Mouse (Mus musculus) forebrain, embryonic 13.5 days (tissue): ENCODE measurements around the gene Ccdc175. TPM values are rescaled to one million over a fixed set of nuclear protein-coding genes. Genes with fewer than 3 reads are reported as not detected.
A peak's percentile ranks its signal among the peaks of the same experiment; 100 is the strongest.

Experiments
- ATAC-seq: fragments of 200-750 bp; cut with Nextera tagmentation; 2 replicates; pipeline ENCODE4 v1.8.0; 2017
- H3K27ac ChIP-seq: fragments of 300-500 bp; sonication (generic); 2 replicates; pipeline ENCODE4 v1.5.1; 2015; ENCODE audit warnings: inconsistent platforms, mild to moderate bottlenecking, moderate library complexity
- H3K27me3 ChIP-seq: fragments of 300-500 bp; sonication (generic); 2 replicates; pipeline ENCODE4 v1.6.1; 2015; ENCODE audit warnings: mild to moderate bottlenecking, inconsistent platforms
- H3K36me3 ChIP-seq: fragments of 300-500 bp; sonication (generic); 2 replicates; pipeline ENCODE4 v1.6.1; 2015; ENCODE audit warnings: mild to moderate bottlenecking, inconsistent platforms; ENCODE audit not compliant: poor library complexity, severe bottlenecking
- H3K4me1 ChIP-seq: fragments of 300-500 bp; sonication (generic); 2 replicates; pipeline ENCODE4 v1.6.1; 2015; ENCODE audit warnings: inconsistent platforms
- H3K4me2 ChIP-seq: fragments of 300-500 bp; sonication (generic); 2 replicates; pipeline ENCODE4 v1.6.1; 2015; ENCODE audit warnings: inconsistent platforms, mild to moderate bottlenecking, moderate library complexity
- H3K4me3 ChIP-seq: fragments of 300-500 bp; sonication (generic); 2 replicates; pipeline ENCODE4 v1.5.1; 2015; ENCODE audit warnings: mild to moderate bottlenecking, inconsistent platforms
- H3K9ac ChIP-seq: fragments of 300-500 bp; sonication (generic); 2 replicates; pipeline ENCODE4 v1.6.1; 2015; ENCODE audit warnings: mild to moderate bottlenecking, inconsistent platforms
- H3K9me3 ChIP-seq: fragments of 300-500 bp; sonication (generic); replicated peaks from 2 replicates; pipeline ENCODE4 v1.6.1; 2016; ENCODE audit warnings: inconsistent platforms
- WGBS: fragments of 180-500 bp; shearing (Covaris S2); methylation state at CpG from one replicate; pipeline ENCODE4 v1.1.7; 2015; 5-methylcytosine and 5-hydroxymethylcytosine counted together
- microRNA-seq: library from miRNA; unstranded; fragments of <30 nt; microRNA quantifications from one replicate; pipeline ENCODE4, GENCODE M21; 2016
- polyA plus RNA-seq: library from polyadenylated mRNA; unstranded; fragments of >200 nt; fragmentation: Nextera tagmentation; extraction: Ambion mirVana; gene quantifications from 2 replicates; pipeline ENCODE4 v1.2.1, GENCODE M21; 2015

The Ccdc175 gene
- polyA plus RNA-seq, 1 experiment from 2014 or later = not detected

DNA sequence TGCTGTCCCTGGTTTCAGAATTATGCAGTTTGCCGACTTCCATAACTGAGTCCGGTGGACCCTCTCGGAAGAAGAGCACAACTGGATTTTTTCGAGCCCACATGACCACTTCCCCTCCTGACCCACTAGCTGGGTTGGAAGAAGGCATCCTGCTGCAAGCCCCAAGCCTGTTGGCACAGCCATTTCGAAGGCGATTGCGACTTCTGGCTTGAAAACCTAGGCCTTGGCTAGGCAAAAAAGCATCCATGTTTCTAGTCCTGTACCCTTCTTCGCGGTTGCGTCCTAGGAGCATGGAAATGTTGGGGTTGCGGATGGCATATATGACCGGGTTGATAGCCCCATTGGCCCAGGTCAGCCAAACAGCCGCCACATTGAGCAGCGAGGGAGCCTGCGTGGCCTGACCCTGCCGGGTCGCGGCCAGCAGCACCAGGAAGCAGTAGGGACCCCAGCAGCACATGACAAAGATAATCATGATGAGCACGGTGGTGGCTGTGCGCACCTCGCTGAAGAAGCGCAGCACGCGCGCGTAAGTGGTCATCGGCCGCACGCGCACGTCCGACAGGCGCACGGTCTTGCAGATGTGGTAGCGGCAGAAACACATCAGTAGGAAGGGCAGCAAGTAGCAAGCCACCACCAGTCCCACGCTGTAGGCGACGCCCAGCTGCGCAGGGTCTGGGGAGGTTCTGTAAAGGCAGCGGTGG is 115.1 kb downstream of the Ccdc175 start:
- WGBS = 4% methylated on average over 40 of the region's 40 CpGs
- H3K27ac ChIP-seq = 0 out of 2 replicates have a peak overlapping the region, but pooled peaks have one; percentile 82
- ATAC-seq = peak; percentile 31

GRCm38 (mm10) chr12:72057780-72058179 is 127.0 kb downstream of the Ccdc175 start:
- no peaks in the 10 kb centered on the region for H3K9me3 ChIP-seq
- H3K4me1 ChIP-seq = no peaks in the 10 kb centered on the region
- H3K27ac ChIP-seq = no peak overlapping the region
- H3K9ac ChIP-seq = no peak overlapping the region
- H3K27me3 ChIP-seq = no peaks in the 10 kb centered on the region
- ATAC-seq = no peak
- H3K36me3 ChIP-seq = no peaks in the 10 kb centered on the region
- H3K4me3 ChIP-seq = no peak overlapping the region
- WGBS = 87% methylated on average over 1 of the region's 1 CpGs
- no peak overlapping the region for H3K4me2 ChIP-seq

More for the DNA sequence above, 115.1 kb downstream of the Ccdc175 start:
- H3K9ac ChIP-seq = peak overlapping the region; percentile 80
- H3K27me3 ChIP-seq = peaks cover 25% of the 10 kb centered on the region
- H3K4me1 ChIP-seq = peaks cover 13% of the 10 kb centered on the region
- peak overlapping the region; percentile 74 for H3K4me3 ChIP-seq
- 0 out of 2 replicates have a peak, but pooled peaks cover 4% of the 10 kb centered on the region for H3K36me3 ChIP-seq
- H3K9me3 ChIP-seq = no peaks in the 10 kb centered on the region
- peak overlapping the region; percentile 96 for H3K4me2 ChIP-seq

- H3K4me2 ChIP-seq = no peak overlapping the region
- no peaks in the 10 kb centered on the region for H3K27me3 ChIP-seq
- no peaks in the 10 kb centered on the region for H3K4me1 ChIP-seq
- H3K36me3 ChIP-seq = no peaks in the 10 kb centered on the region
- H3K27ac ChIP-seq = no peak overlapping the region
- 0 out of 2 replicates have a peak, but pooled peaks cover 10% of the 10 kb centered on the region for H3K9me3 ChIP-seq
- no peak overlapping the region for H3K4me3 ChIP-seq
- ATAC-seq = no peak
- H3K9ac ChIP-seq = no peak overlapping the region
- WGBS = 23% methylated on average over 6 of the region's 6 CpGs
These were observed 131.0 kb downstream of the Ccdc175 start for GRCm38 (mm10) chr12:72053851-72054250.

GRCm38 (mm10) chr12:72053303-72053702 is 131.5 kb downstream of the Ccdc175 start:
- Histone ChIP-seq H3K9ac (no peak overlapping the region), H3K27me3 (no peaks in the 10 kb centered on the region), H3K4me3 (no peak overlapping the region), H3K36me3 (no peaks in the 10 kb centered on the region), H3K9me3 (0 out of 2 replicates have a peak, but pooled peaks cover 10% of the 10 kb centered on the region), H3K4me2 (no peak overlapping the region), H3K4me1 (no peaks in the 10 kb centered on the region), H3K27ac (no peak overlapping the region)
- WGBS = 42% methylated on average over 6 of the region's 6 CpGs
- ATAC-seq = no peak

DNA sequence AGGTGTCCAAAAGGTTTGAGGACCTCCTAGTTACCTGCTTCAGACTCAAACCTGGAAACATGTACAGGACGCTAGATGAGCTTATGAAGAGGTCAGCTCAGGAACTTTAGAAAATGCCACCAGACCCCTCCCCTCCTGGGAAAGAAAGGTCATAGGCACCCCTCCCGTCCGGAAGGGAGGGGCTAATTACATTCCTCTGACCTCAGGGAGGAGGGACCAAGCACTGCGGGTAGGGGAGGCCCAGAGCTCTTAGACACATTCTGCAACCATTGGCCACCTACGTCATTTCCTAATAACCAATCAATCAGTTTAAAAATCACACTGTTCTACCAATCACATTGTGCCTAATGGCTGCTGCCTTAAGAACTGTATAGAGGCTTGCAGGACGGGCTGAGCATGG is 132.3 kb downstream of the Ccdc175 start:
- 82% methylated on average over 6 of the region's 6 CpGs for WGBS
- H3K27ac ChIP-seq = no peak overlapping the region
- ATAC-seq = no peak

More for the DNA sequence above, 132.3 kb downstream of the Ccdc175 start:
- no peak overlapping the region for H3K9ac ChIP-seq
- no peaks in the 10 kb centered on the region for H3K27me3 ChIP-seq
- no peaks in the 10 kb centered on the region for H3K4me1 ChIP-seq
- no peaks in the 10 kb centered on the region for H3K36me3 ChIP-seq
- H3K9me3 ChIP-seq = 0 out of 2 replicates have a peak, but pooled peaks cover 10% of the 10 kb centered on the region
- no peak overlapping the region for H3K4me3 ChIP-seq
- H3K4me2 ChIP-seq = no peak overlapping the region

Small RNA genes within 50 kb of the gene (microRNA-seq; reads per million reads assigned to microRNA genes)
- gene Gm24466 = not detected

Other genes with a start within 250 kb of the Ccdc175 start
- 1.4 and 1.5 TPM in 2 replicates for gene Gpr135, start 113.9 kb downstream of the Ccdc175 start, polyA plus RNA-seq
- 6.9 and 7.7 TPM in 2 replicates for gene L3hypdh, start 99.6 kb downstream of the Ccdc175 start, polyA plus RNA-seq
- gene Jkamp, start 99.4 kb downstream of the Ccdc175 start, polyA plus RNA-seq = 112 and 116 TPM in 2 replicates
- 1,241 and 1,349 TPM in 2 replicates for gene Rtn1, start 224.0 kb upstream of the Ccdc175 start, polyA plus RNA-seq